Mouse (Mus musculus) naive thymus-derived CD4-positive, alpha-beta T cell, adult 5 months (primary cell): Measurements from ENCODE around the gene Actrt2. TPM values are rescaled to one million over a fixed set of nuclear protein-coding genes. Genes with fewer than 3 reads are reported as not detected.

Source experiments
- polyA plus RNA-seq: library from polyadenylated mRNA; unstranded; fragments of 100-300 nt; shearing (Covaris generic); gene quantifications from one replicate; pipeline ENCODE4 v1.2.1, GENCODE M21; 2017

Actrt2 gene
- not detected for polyA plus RNA-seq

DNA sequence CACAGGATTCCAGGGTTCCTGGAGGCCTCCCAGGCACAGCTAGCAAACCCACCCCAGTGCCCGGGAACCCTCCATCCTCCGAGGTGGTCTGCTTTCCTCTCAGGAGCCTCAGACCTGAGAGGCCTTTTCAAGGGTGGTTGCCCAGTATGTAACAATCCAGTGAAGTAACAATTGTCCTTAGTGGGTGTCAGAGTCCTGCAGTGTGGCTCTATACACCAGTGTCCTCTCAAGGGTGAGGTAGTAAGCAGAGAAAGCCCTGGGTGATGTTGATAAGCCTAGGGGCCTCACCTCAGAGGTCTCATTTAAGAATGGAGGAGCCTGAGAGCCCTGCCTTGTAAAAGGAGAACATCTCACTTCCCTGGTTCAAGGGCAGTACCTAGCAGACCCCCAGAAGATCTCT is at the start of gene Actrt2:
Gene Actrt2, minus strand, starts transcription at position 101 of the 400 bp plus-strand sequence.

GRCm38 (mm10) chr4:154636721-154637311 is 30.9 kb downstream of the Actrt2 start, which contains the start of gene Prdm16:
TSS of gene Prdm16 (minus strand) at chr4:154636873.

Other genes starting within 250 kb of the Actrt2 start
- 2.8 TPM for gene Prdm16, start 31.0 kb downstream of the Actrt2 start, polyA plus RNA-seq
- gene Ttc34, start 169.6 kb upstream of the Actrt2 start, polyA plus RNA-seq, result not detected
- gene Mmel1, start 201.7 kb upstream of the Actrt2 start, polyA plus RNA-seq, result not detected
- 6.7 TPM for gene Fam213b, start 231.3 kb upstream of the Actrt2 start, polyA plus RNA-seq